Mouse (Mus musculus): Measurements from ENCODE around the gene Tenm2. TPM values are rescaled to one million over a fixed set of nuclear protein-coding genes. Genes with fewer than 3 reads are reported as not detected.

Tenm2 gene
- total RNA-seq, 2 experiments from 2014 or later: 73.5 to 92.9 TPM

GRCm38 (mm10) chr11:36137840-36138239 is 1097.9 kb downstream of the Tenm2 start:
- intact Hi-C loops (cut with DNase I): no loop called here

GRCm38 (mm10) chr11:36137276-36137675 is 1098.5 kb downstream of the Tenm2 start:
- intact Hi-C loops (cut with DNase I): no loop called here
- no peak for DNase-seq (ENCODE audit: low spot score in 2 of 2)

More at GRCm38 (mm10) chr11:36137840-36138239, 1097.9 kb downstream of the Tenm2 start:
- no peak for DNase-seq (ENCODE audit: low spot score in 2 of 2)

- no peak for DNase-seq (ENCODE audit: low spot score in 2 of 2)
- intact Hi-C loops (cut with DNase I): no loop called here
These were observed 1101.1 kb downstream of the Tenm2 start for GRCm38 (mm10) chr11:36134645-36135044.

- DNase-seq (ENCODE audit: low spot score in 2 of 2): no peak
- intact Hi-C loops (cut with DNase I): no loop called here
These were observed 1112.5 kb downstream of the Tenm2 start for GRCm38 (mm10) chr11:36123275-36123674.

GRCm38 (mm10) chr11:36121410-36121929 is 1114.3 kb downstream of the Tenm2 start:
- intact Hi-C loops (cut with DNase I): no loop called here
- no peak for DNase-seq (ENCODE audit: low spot score in 2 of 2)

GRCm38 (mm10) chr11:36120591-36121409 is 1115.0 kb downstream of the Tenm2 start:
- peak in 1 of 2 experiments; percentile 71 for DNase-seq (ENCODE audit: low spot score in 2 of 2)
- intact Hi-C loops (cut with DNase I): no loop called here

- intact Hi-C loops (cut with DNase I): no loop called here
- peak in 1 of 2 experiments; percentile 62 for DNase-seq (ENCODE audit: low spot score in 2 of 2)
These were observed 1122.4 kb downstream of the Tenm2 start for GRCm38 (mm10) chr11:36113326-36113725.

GRCm38 (mm10) chr11:36108970-36109731 is 1126.6 kb downstream of the Tenm2 start:
- intact Hi-C loops (cut with DNase I): loop anchor here (2.0 kb wide), 1 partner anchor 40 kb away; no protein-coding TSS in a partner anchor
- peak; percentile 42 to 76 for DNase-seq (ENCODE audit: low spot score in 2 of 2)

- peak in 1 of 2 experiments; percentile 48 for DNase-seq (ENCODE audit: low spot score in 2 of 2)
- intact Hi-C loops (cut with DNase I): loop anchor here (2.0 kb wide), 1 partner anchor 41 kb away; no protein-coding TSS in a partner anchor
These were observed 1127.9 kb downstream of the Tenm2 start for GRCm38 (mm10) chr11:36107840-36108239.

- peak; percentile 32 to 38 for DNase-seq (ENCODE audit: low spot score in 2 of 2)
- intact Hi-C loops (cut with DNase I): no loop called here
These were observed 1129.1 kb downstream of the Tenm2 start for GRCm38 (mm10) chr11:36106639-36107038.

- intact Hi-C loops (cut with DNase I): no loop called here
- DNase-seq (ENCODE audit: low spot score in 2 of 2): no peak
These were observed 1132.2 kb downstream of the Tenm2 start for GRCm38 (mm10) chr11:36103556-36103955.

- DNase-seq (ENCODE audit: low spot score in 2 of 2): peak in 1 of 2 experiments; percentile 80
- intact Hi-C loops (cut with DNase I): loop anchor here (5.0 kb wide), 1 partner anchor 49 kb away; no protein-coding TSS in a partner anchor
These were observed 1139.5 kb downstream of the Tenm2 start for GRCm38 (mm10) chr11:36096219-36096618.

GRCm38 (mm10) chr11:36090210-36090609 is 1145.6 kb downstream of the Tenm2 start:
- DNase-seq (ENCODE audit: low spot score in 2 of 2): no peak
- intact Hi-C loops (cut with DNase I): no loop called here

GRCm38 (mm10) chr11:36081399-36082053 is 1154.2 kb downstream of the Tenm2 start:
- DNase-seq (ENCODE audit: low spot score in 2 of 2): no peak
- intact Hi-C loops (cut with DNase I): no loop called here

- intact Hi-C loops (cut with DNase I): no loop called here
- peak in 1 of 2 experiments; percentile 28 for DNase-seq (ENCODE audit: low spot score in 2 of 2)
These were observed 1155.0 kb downstream of the Tenm2 start for GRCm38 (mm10) chr11:36080766-36081165.

- intact Hi-C loops (cut with DNase I): no loop called here
- no peak for DNase-seq (ENCODE audit: low spot score in 2 of 2)
These were observed 1157.4 kb downstream of the Tenm2 start for GRCm38 (mm10) chr11:36078391-36078790.

GRCm38 (mm10) chr11:36074015-36074567 is 1161.7 kb downstream of the Tenm2 start:
- intact Hi-C loops (cut with DNase I): no loop called here
- DNase-seq (ENCODE audit: low spot score in 2 of 2): no peak

- intact Hi-C loops (cut with DNase I): no loop called here
- peak in 1 of 2 experiments; percentile 74 for DNase-seq (ENCODE audit: low spot score in 2 of 2)
These were observed 1162.5 kb downstream of the Tenm2 start for GRCm38 (mm10) chr11:36073074-36073818.

GRCm38 (mm10) chr11:36072646-36073045 is 1163.1 kb downstream of the Tenm2 start:
- intact Hi-C loops (cut with DNase I): no loop called here
- DNase-seq (ENCODE audit: low spot score in 2 of 2): no peak
